Mouse (Mus musculus): Measurements from ENCODE around the gene Abca7. TPM values are rescaled to one million over a fixed set of nuclear protein-coding genes. Genes with fewer than 3 reads are reported as not detected.
A peak's percentile ranks its signal among the peaks of the same experiment; 100 is the strongest.

Gene Abca7
- polyA plus RNA-seq, 1 experiment from 2014 or later: 3.9 TPM

DNA sequence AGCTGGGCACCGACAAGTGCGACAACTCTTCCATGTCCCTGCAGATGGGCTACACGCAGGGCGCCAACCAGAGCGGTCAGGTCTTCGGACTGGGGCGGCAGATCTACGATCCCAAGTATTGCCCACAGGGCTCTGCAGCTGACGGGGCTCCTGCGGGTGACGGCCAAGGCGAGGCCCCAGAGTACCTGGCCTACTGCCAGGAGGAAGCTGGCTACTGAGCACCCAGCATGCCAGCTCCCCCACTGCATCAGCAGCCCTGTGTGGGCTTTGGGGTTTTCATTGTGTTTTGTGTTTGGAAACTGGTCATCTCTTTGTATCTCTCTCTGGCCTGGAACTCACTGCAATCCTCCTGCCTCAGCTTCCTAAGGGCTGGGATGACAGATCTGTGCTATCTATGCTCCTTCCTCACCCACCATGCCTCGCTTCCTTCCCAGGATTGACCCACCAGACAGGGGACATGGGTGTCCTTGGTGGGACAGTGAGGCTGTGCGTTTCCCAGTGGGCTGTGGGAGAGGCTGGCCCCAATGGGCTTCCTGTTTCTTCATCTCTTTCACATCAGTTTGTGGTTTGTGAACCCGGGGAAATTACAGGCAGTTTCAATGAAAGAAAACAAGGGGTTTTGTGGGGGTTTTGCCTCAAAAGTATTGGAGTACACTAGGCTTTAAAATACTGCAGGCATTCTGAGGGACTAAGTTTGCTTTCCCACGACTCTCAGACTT, 1.7 kb upstream of the Abca7 start:
- WGBS: 91% methylated on average over 16 of the region's 16 CpGs
- H3K9ac ChIP-seq (ENCODE audit: low read length): no peak overlapping the region
- no peak for ATAC-seq (replicated peaks; ENCODE audit: low FRiP score)
- H3K4me1 ChIP-seq (replicated peaks; ENCODE audit: control insufficient read depth, insufficient read depth, low read length): peaks cover 7% of the 10 kb centered on the region; the same call in 1 of the 2 replicates
- no peak for DNase-seq (ENCODE audit: low spot score)
- no peak overlapping the region for H3K27ac ChIP-seq (ENCODE audit: low read depth, low read length)
- H3K4me3 ChIP-seq (ENCODE audit: low read depth, low read length): no peak overlapping the region
- no peaks in the 10 kb centered on the region for H3K36me3 ChIP-seq (ENCODE audit: control insufficient read depth, insufficient read depth, low read length)
- H3K9me3 ChIP-seq (ENCODE audit: control insufficient read depth, low read length): peaks cover 4% of the 10 kb centered on the region; the same call in 1 of the 2 replicates
- no peak overlapping the region for H3K4me2 ChIP-seq (ENCODE audit: low read depth, low read length, severe bottlenecking)
- peaks cover 7% of the 10 kb centered on the region for H3K27me3 ChIP-seq (ENCODE audit: control insufficient read depth, insufficient read depth, low read length)

DNA sequence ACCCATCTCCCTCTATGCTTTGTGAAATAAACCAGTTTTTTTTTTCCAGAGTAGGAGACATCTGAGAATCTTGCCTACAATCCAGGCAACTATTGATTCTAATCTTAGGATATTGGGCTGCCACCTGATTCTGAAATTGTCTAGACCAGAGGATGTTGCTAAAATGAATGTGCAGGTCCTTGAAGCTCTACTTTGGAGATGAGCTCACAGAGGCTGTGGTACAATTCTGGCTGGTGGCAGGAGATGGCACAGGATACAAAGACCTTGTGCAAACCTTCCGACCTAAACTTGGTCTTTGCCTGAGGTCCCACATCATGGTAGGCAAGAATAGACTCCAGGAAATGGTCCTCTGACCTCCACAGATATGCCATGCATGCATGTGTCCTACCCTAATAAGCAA, 658 bp upstream of the Abca7 start:
- Histone ChIP-seq H3K4me2 (ENCODE audit: low read depth, low read length, severe bottlenecking) (no peak overlapping the region), H3K9me3 (ENCODE audit: control insufficient read depth, low read length) (peaks cover 4% of the 10 kb centered on the region; the same call in 1 of the 2 replicates), H3K27me3 (ENCODE audit: control insufficient read depth, insufficient read depth, low read length) (peaks cover 2% of the 10 kb centered on the region), H3K9ac (ENCODE audit: low read length) (no peak overlapping the region), H3K36me3 (ENCODE audit: control insufficient read depth, insufficient read depth, low read length) (no peaks in the 10 kb centered on the region), H3K4me3 (ENCODE audit: low read depth, low read length) (no peak overlapping the region), H3K27ac (ENCODE audit: low read depth, low read length) (no peak overlapping the region), H3K4me1 (replicated peaks; ENCODE audit: control insufficient read depth, insufficient read depth, low read length) (peaks cover 7% of the 10 kb centered on the region; the same call in 1 of the 2 replicates)
- WGBS: 82% methylated on average over 1 of the region's 1 CpGs
- DNase-seq (ENCODE audit: low spot score) (no peak), ATAC-seq (replicated peaks; ENCODE audit: low FRiP score) (no peak)

- Histone ChIP-seq H3K9me3 (ENCODE audit: control insufficient read depth, low read length) (no peaks in the 10 kb centered on the region), H3K4me1 (replicated peaks; ENCODE audit: control insufficient read depth, insufficient read depth, low read length) (peaks cover 7% of the 10 kb centered on the region; the same call in 1 of the 2 replicates), H3K27me3 (ENCODE audit: control insufficient read depth, insufficient read depth, low read length) (peaks cover 5% of the 10 kb centered on the region), H3K27ac (ENCODE audit: low read depth, low read length) (peak overlapping the region; percentile 5; the same call in 1 of the 2 replicates), H3K9ac (ENCODE audit: low read length) (peak overlapping the region; percentile 49), H3K4me3 (ENCODE audit: low read depth, low read length) (peak overlapping the region; percentile 42), H3K36me3 (ENCODE audit: control insufficient read depth, insufficient read depth, low read length) (no peaks in the 10 kb centered on the region), H3K4me2 (ENCODE audit: low read depth, low read length, severe bottlenecking) (peak overlapping the region; percentile 67)
- ATAC-seq (replicated peaks; ENCODE audit: low FRiP score): peak; percentile 82
- peak; percentile 91 for DNase-seq (ENCODE audit: low spot score)
- WGBS: under 1% methylated on average over 35 of the region's 35 CpGs
Measured at GRCm38 (mm10) chr10:79997034-79997760, 903 bp downstream of the Abca7 start.

- no peak for DNase-seq (ENCODE audit: low spot score)
- Histone ChIP-seq H3K27me3 (ENCODE audit: control insufficient read depth, insufficient read depth, low read length) (peaks cover 10% of the 10 kb centered on the region), H3K4me3 (ENCODE audit: low read depth, low read length) (peak overlapping the region; percentile 42), H3K9me3 (ENCODE audit: control insufficient read depth, low read length) (no peaks in the 10 kb centered on the region), H3K4me1 (replicated peaks; ENCODE audit: control insufficient read depth, insufficient read depth, low read length) (peaks cover 7% of the 10 kb centered on the region; the same call in 1 of the 2 replicates), H3K9ac (ENCODE audit: low read length) (peak overlapping the region; percentile 49), H3K27ac (ENCODE audit: low read depth, low read length) (no peak overlapping the region), H3K36me3 (ENCODE audit: control insufficient read depth, insufficient read depth, low read length) (no peaks in the 10 kb centered on the region), H3K4me2 (ENCODE audit: low read depth, low read length, severe bottlenecking) (peak overlapping the region; percentile 67)
- peak; percentile 34; the same call in 1 of the 2 replicates for ATAC-seq (replicated peaks; ENCODE audit: low FRiP score)
- WGBS: 5% methylated on average over 15 of the region's 15 CpGs
Measured at GRCm38 (mm10) chr10:79997819-79998218, 1.5 kb downstream of the Abca7 start.

GRCm38 (mm10) chr10:80001945-80002344, 5.7 kb downstream of the Abca7 start:
- Histone ChIP-seq H3K36me3 (ENCODE audit: control insufficient read depth, insufficient read depth, low read length) (no peaks in the 10 kb centered on the region), H3K9me3 (ENCODE audit: control insufficient read depth, low read length) (no peaks in the 10 kb centered on the region), H3K4me2 (ENCODE audit: low read depth, low read length, severe bottlenecking) (no peak overlapping the region), H3K4me1 (replicated peaks; ENCODE audit: control insufficient read depth, insufficient read depth, low read length) (peaks cover 7% of the 10 kb centered on the region; the same call in 1 of the 2 replicates), H3K27ac (ENCODE audit: low read depth, low read length) (no peak overlapping the region), H3K27me3 (ENCODE audit: control insufficient read depth, insufficient read depth, low read length) (peaks cover 14% of the 10 kb centered on the region), H3K4me3 (ENCODE audit: low read depth, low read length) (no peak overlapping the region), H3K9ac (ENCODE audit: low read length) (no peak overlapping the region)
- ATAC-seq (replicated peaks; ENCODE audit: low FRiP score): no peak
- DNase-seq (ENCODE audit: low spot score): no peak
- WGBS: 82% methylated on average over 9 of the region's 9 CpGs

GRCm38 (mm10) chr10:80002829-80003228, 6.5 kb downstream of the Abca7 start:
- DNase-seq (ENCODE audit: low spot score): no peak
- Histone ChIP-seq H3K27me3 (ENCODE audit: control insufficient read depth, insufficient read depth, low read length) (peaks cover 12% of the 10 kb centered on the region), H3K9me3 (ENCODE audit: control insufficient read depth, low read length) (no peaks in the 10 kb centered on the region)

GRCm38 (mm10) chr10:80003374-80004232, 7.3 kb downstream of the Abca7 start:
- Histone ChIP-seq H3K27ac (ENCODE audit: low read depth, low read length) (no peak overlapping the region), H3K4me3 (ENCODE audit: low read depth, low read length) (no peak overlapping the region), H3K27me3 (ENCODE audit: control insufficient read depth, insufficient read depth, low read length) (peaks cover 12% of the 10 kb centered on the region), H3K4me2 (ENCODE audit: low read depth, low read length, severe bottlenecking) (no peak overlapping the region), H3K9ac (ENCODE audit: low read length) (no peak overlapping the region), H3K4me1 (replicated peaks; ENCODE audit: control insufficient read depth, insufficient read depth, low read length) (no peaks in the 10 kb centered on the region), H3K36me3 (ENCODE audit: control insufficient read depth, insufficient read depth, low read length) (no peaks in the 10 kb centered on the region), H3K9me3 (ENCODE audit: control insufficient read depth, low read length) (no peaks in the 10 kb centered on the region)
- DNase-seq (ENCODE audit: low spot score): no peak
- 59% methylated on average over 9 of the region's 9 CpGs for WGBS
- ATAC-seq (replicated peaks; ENCODE audit: low FRiP score): no peak

More at GRCm38 (mm10) chr10:80002829-80003228, 6.5 kb downstream of the Abca7 start:
- peaks cover 1% of the 10 kb centered on the region; the same call in 1 of the 2 replicates for H3K4me1 ChIP-seq (replicated peaks; ENCODE audit: control insufficient read depth, insufficient read depth, low read length)
- no peak for ATAC-seq (replicated peaks; ENCODE audit: low FRiP score)
- no peak overlapping the region for H3K9ac ChIP-seq (ENCODE audit: low read length)
- H3K27ac ChIP-seq (ENCODE audit: low read depth, low read length): no peak overlapping the region
- no peak overlapping the region for H3K4me2 ChIP-seq (ENCODE audit: low read depth, low read length, severe bottlenecking)
- 18% methylated on average over 21 of the region's 21 CpGs for WGBS
- H3K36me3 ChIP-seq (ENCODE audit: control insufficient read depth, insufficient read depth, low read length): no peaks in the 10 kb centered on the region
- H3K4me3 ChIP-seq (ENCODE audit: low read depth, low read length): no peak overlapping the region

- WGBS: 92% methylated on average over 8 of the region's 8 CpGs
- ATAC-seq (replicated peaks; ENCODE audit: low FRiP score): no peak
Measured at GRCm38 (mm10) chr10:80004233-80004705, 8.0 kb downstream of the Abca7 start.

More at GRCm38 (mm10) chr10:80004233-80004705, 8.0 kb downstream of the Abca7 start:
- Histone ChIP-seq H3K9ac (ENCODE audit: low read length) (no peak overlapping the region), H3K36me3 (ENCODE audit: control insufficient read depth, insufficient read depth, low read length) (no peaks in the 10 kb centered on the region), H3K27me3 (ENCODE audit: control insufficient read depth, insufficient read depth, low read length) (peaks cover 12% of the 10 kb centered on the region; the same call in 1 of the 2 replicates), H3K4me3 (ENCODE audit: low read depth, low read length) (no peak overlapping the region), H3K27ac (ENCODE audit: low read depth, low read length) (no peak overlapping the region), H3K4me2 (ENCODE audit: low read depth, low read length, severe bottlenecking) (no peak overlapping the region), H3K9me3 (ENCODE audit: control insufficient read depth, low read length) (no peaks in the 10 kb centered on the region), H3K4me1 (replicated peaks; ENCODE audit: control insufficient read depth, insufficient read depth, low read length) (no peaks in the 10 kb centered on the region)
- no peak for DNase-seq (ENCODE audit: low spot score)
